Mouse (Mus musculus) bone marrow macrophage, adult 2 months (primary cell): ENCODE results near the gene Afmid.

Experiments
- CTCF ChIP-seq: IDR thresholded peaks from 2 replicates; pipeline ENCODE4 v1.5.1; 2012; ENCODE audit warnings: low read depth, mild to moderate bottlenecking, low read length, moderate library complexity
- POLR2A ChIP-seq: IDR thresholded peaks from 2 replicates; pipeline ENCODE4 v1.6.1; 2012; ENCODE audit warnings: mild to moderate bottlenecking, low read depth, low read length, borderline replicate concordance

DNA sequence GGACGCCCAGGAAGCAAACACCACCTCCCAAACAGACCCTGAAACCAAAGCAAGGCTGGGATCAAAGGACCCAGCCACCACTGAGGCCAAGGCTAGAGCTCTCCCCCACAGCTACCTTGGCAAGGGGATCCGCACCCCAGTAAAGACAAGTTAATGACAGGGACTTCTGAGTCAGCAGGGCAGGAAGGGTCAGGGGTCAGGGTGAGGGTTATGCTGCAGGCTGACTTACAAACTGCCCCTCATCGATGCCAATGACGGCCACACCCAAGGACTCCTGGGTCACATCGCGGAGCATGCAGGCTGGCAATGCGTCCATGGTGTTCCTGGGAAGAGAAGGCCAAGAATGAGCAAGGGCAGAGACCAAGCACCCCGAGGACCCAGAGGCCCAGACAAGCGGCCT, 3.9 kb upstream of the Afmid start:
- TF ChIP-seq POLR2A (no peak), CTCF (no peak)
